Mouse (Mus musculus) right cerebral cortex, postnatal 4 days (tissue): Measurements from ENCODE around the gene Tmx4.
A peak's percentile ranks its signal among the peaks of the same experiment; 100 is the strongest.

Experiments used
- DNase-seq: peaks from one replicate; pipeline ENCODE4 v3.0.0-alpha.2; 2022

Gene Tmx4

DNA sequence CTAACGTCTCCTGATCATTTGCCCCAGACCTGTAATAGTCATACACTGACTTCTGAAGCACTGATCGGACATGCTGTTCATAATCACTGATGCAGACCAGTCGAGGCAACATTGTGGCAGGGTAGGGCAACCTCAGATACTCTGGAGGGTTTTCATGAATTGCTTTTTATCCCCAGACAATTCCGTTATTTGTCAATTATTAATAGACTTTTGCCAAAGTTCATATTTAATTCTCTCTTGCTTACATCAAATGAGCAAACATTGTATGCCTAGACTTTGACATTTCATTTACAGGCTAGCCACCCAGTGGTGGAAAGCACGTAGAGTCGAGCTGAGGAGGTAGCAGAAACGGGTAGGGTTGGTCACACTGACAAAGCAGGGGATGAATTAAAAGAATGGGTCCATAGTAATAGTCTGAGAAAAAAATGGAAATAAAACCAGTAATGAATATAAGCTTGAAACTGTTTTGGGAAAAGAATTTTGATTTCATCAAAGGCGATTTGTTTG is 89.7 kb downstream of the Tmx4 start, which contains the start of gene Hao1:
Gene Hao1, minus strand, starts transcription at position 148 of the 507 bp plus-strand sequence.
- DNase-seq, result no peak

DNA sequence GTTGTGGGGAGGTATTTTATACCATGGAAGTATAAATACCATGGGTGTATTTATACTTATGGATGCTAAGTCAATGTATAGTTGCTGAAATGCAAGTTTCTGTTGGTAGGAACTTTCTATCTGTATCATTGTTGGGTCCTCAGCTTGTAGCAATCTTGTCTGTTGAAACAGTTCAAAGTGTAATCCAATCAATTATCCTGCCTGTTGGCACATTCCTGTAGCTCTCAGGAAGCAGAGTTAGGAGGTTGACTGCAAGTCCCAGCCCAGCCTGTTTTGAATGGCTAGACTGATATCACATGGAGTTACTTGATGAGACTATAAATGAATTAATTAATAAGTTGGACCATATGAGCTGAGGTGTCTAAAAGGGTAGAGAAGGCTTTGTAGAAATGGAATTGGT is 91.6 kb downstream of the Tmx4 start:
- no peak for DNase-seq

DNA sequence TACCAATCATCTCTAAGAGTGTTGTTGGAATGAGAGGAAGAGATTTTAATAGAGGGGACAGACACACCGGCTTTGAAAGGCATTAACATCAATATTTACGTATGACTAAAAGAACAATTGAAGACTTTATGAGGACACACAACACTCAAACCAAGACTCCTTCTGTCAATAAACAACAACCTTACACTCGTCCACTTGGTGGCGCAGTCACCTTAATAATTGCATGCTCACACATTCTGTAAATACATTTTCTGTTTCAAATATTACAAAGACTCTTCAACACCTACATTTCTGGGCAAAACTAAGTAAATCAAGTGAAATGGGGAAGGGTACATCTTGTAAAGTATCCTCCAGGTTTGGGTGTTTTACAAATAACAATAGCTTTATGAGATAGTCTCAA is 94.2 kb downstream of the Tmx4 start:
- DNase-seq, result peak; percentile 79

DNA sequence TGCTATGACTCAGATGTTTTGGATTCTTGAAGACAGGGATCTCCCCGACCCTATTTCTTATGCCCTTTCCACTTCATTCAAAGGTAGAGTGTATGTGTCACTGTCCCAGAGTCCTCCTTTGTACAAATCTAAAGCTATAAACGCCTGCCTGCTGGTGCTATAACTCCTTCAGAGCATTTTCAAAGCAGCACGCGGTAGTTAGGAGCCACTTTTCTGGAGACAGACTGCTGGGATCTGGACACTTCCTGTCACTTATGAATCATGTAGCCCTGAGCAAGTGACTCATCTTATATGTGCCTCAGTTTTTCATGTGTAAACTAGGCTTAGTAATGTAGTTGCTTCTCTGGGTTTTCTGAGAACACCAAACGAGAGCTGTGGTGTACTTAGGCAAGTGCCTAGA is 98.8 kb downstream of the Tmx4 start:
- DNase-seq, result no peak

DNA sequence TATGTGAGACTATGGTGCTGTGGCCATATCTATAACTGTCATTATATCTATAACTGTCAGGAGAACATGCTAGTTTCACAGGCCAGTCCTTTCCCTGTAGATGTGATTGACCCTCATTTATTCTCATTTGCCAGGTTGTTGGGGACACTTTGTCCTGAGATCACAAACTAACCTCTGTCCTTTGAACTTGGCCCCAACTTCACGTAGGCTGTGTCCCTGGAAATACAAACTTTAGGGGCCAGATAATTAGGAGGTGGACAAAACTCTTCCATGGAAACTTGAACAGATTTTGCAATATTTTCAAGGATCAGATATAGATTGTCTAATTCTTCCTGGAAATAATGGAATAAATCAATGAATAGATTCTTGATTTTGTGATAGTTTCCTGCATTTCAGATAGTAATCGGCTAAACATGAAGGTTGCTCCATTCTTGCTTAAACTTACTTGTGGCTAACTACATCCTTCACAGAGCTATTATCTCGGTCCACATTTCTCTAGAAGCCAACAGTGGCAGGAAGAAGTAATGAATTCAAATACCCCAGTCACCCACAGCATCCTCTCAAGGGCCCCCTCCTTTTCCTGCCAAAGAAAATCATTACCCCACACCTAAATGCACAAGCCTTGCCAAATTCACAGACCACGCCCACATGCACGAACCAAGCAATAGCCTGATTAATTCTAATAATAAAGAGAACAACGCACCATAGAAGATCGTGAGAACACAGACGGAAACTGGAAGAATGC is 99.5 kb downstream of the Tmx4 start:
- no peak for DNase-seq
